Mouse (Mus musculus): ENCODE data around the gene Map3k10. TPM values are rescaled to one million over a fixed set of nuclear protein-coding genes. Genes with fewer than 3 reads are reported as not detected.
A peak's percentile ranks its signal among the peaks of the same experiment; 100 is the strongest.

Map3k10 gene
- polyA plus RNA-seq, 1 experiment = 13.0 TPM

GRCm38 (mm10) chr7:27607580-27607979 lies 66.8 kb downstream of the Map3k10 start:
- peak overlapping the region; percentile 57 for H3K4me3 ChIP-seq (ENCODE audit: insufficient read depth, low read depth, low read length)
- H3K27ac ChIP-seq (replicated peaks; ENCODE audit: low read depth, low read length) = peak overlapping the region; percentile 94
- peaks cover 19% of the 10 kb centered on the region for H3K4me1 ChIP-seq (ENCODE audit: control insufficient read depth, insufficient read depth, insufficient read length, low read length)

- peak overlapping the region; percentile 94 for H3K27ac ChIP-seq (replicated peaks; ENCODE audit: low read depth, low read length)
- H3K4me3 ChIP-seq (ENCODE audit: insufficient read depth, low read depth, low read length) = peak overlapping the region; percentile 57
- peaks cover 19% of the 10 kb centered on the region for H3K4me1 ChIP-seq (ENCODE audit: control insufficient read depth, insufficient read depth, insufficient read length, low read length)
Observed at GRCm38 (mm10) chr7:27606481-27607254, 67.7 kb downstream of the Map3k10 start.

Other genes starting within 250 kb of the Map3k10 start
- 0.20 TPM in 1 of 2 replicates, not detected in the other for gene Sptbn4, start 226.9 kb downstream of the Map3k10 start, polyA plus RNA-seq (2012; ENCODE audit: insufficient read depth, insufficient read length, missing spikeins)
- 80.2 and 109 TPM in 2 replicates for gene Blvrb, start 226.6 kb downstream of the Map3k10 start, polyA plus RNA-seq (2012; ENCODE audit: insufficient read depth, insufficient read length, missing spikeins)
- gene Sertad3, start 200.8 kb downstream of the Map3k10 start, polyA plus RNA-seq (2012; ENCODE audit: insufficient read depth, insufficient read length, missing spikeins) = 4.2 and 8.3 TPM in 2 replicates
- gene Sertad1, start 187.7 kb downstream of the Map3k10 start, polyA plus RNA-seq (2012; ENCODE audit: insufficient read depth, insufficient read length, missing spikeins) = 10.1 and 13.6 TPM in 2 replicates
- gene Prx, start 175.3 kb downstream of the Map3k10 start, polyA plus RNA-seq (2012; ENCODE audit: insufficient read depth, insufficient read length, missing spikeins) = 0.32 and 0.50 TPM in 2 replicates
- gene Hipk4, start 151.3 kb downstream of the Map3k10 start, polyA plus RNA-seq (2012; ENCODE audit: insufficient read depth, insufficient read length, missing spikeins) = not detected in 2 replicates
- 23.5 and 27.8 TPM in 2 replicates for gene Pld3, start 121.4 kb downstream of the Map3k10 start, polyA plus RNA-seq (2012; ENCODE audit: insufficient read depth, insufficient read length, missing spikeins)
- gene 2310022A10Rik, start 121.4 kb downstream of the Map3k10 start, polyA plus RNA-seq (2012; ENCODE audit: insufficient read depth, insufficient read length, missing spikeins) = 5.8 and 12.3 TPM in 2 replicates
- 294 and 321 TPM in 2 replicates for gene Akt2, start 83.0 kb downstream of the Map3k10 start, polyA plus RNA-seq (2012; ENCODE audit: insufficient read depth, insufficient read length, missing spikeins)
- not detected in 2 replicates for gene Ttc9b, start 20.7 kb downstream of the Map3k10 start, polyA plus RNA-seq (2012; ENCODE audit: insufficient read depth, insufficient read length, missing spikeins)
- gene Zfp607b, start 14.7 kb upstream of the Map3k10 start, polyA plus RNA-seq (2012; ENCODE audit: insufficient read depth, insufficient read length, missing spikeins) = 1.3 and 3.1 TPM in 2 replicates
- 4.9 and 5.1 TPM in 2 replicates for gene Zfp60, start 56.8 kb upstream of the Map3k10 start, polyA plus RNA-seq (2012; ENCODE audit: insufficient read depth, insufficient read length, missing spikeins)
- gene Zfp626, start 132.6 kb upstream of the Map3k10 start, polyA plus RNA-seq (2012; ENCODE audit: insufficient read depth, insufficient read length, missing spikeins) = 2.1 and 2.8 TPM in 2 replicates
- gene Zfp59, start 164.0 kb upstream of the Map3k10 start, polyA plus RNA-seq (2012; ENCODE audit: insufficient read depth, insufficient read length, missing spikeins) = 1.9 and 3.2 TPM in 2 replicates
- 1.7 and 2.0 TPM in 2 replicates for gene Zfp607a, start 182.9 kb upstream of the Map3k10 start, polyA plus RNA-seq (2012; ENCODE audit: insufficient read depth, insufficient read length, missing spikeins)

Data from brown adipose tissue, adult 24 weeks (tissue).